Mouse (Mus musculus): ENCODE measurements around the gene Wdr72. TPM values are rescaled to one million over a fixed set of nuclear protein-coding genes. Genes with fewer than 3 reads are reported as not detected.

Gene Wdr72
- total and polyA plus RNA-seq, 2 experiments from 2014 or later: 1.7 to 1.9 TPM

- Histone ChIP-seq H3K9ac (replicated peaks; ENCODE audit: low read depth, low read length) (no peak overlapping the region), H3K4me3 (ENCODE audit: low read depth, low read length) (no peak overlapping the region), H3K9me3 (replicated peaks; ENCODE audit: control insufficient read depth, low read length) (no peaks in the 10 kb centered on the region), H3K4me1 (ENCODE audit: control insufficient read depth, insufficient read depth) (no peaks in the 10 kb centered on the region), H3K36me3 (replicated peaks; ENCODE audit: control insufficient read depth, insufficient read depth, low read length) (no peaks in the 10 kb centered on the region), H3K27me3 (ENCODE audit: control insufficient read depth, insufficient read depth, low read length) (no peaks in the 10 kb centered on the region), H3K4me2 (ENCODE audit: low read depth, low read length) (no peak overlapping the region), H3K27ac (ENCODE audit: low read depth) (no peak overlapping the region)
- WGBS: 51% methylated on average over 6 of the region's 6 CpGs
- no peak for ATAC-seq (ENCODE audit: insufficient read depth, low read depth)
- TF ChIP-seq EP300 (IDR thresholded peaks at IDR 0.05; ENCODE audit: low read depth): no peak
- no peak for TF ChIP-seq CTCF (IDR thresholded peaks at IDR 0.05; ENCODE audit: low read depth)
- no peak for DNase-seq (ENCODE audit: low spot score)
Measured at GRCm38 (mm10) chr9:74228272-74228671, 118.1 kb downstream of the Wdr72 start.

- no peak overlapping the region for H3K9ac ChIP-seq (replicated peaks; ENCODE audit: low read depth, low read length)
- no peaks in the 10 kb centered on the region for H3K27me3 ChIP-seq (ENCODE audit: control insufficient read depth, insufficient read depth, low read length)
- H3K4me2 ChIP-seq (ENCODE audit: low read depth, low read length): no peak overlapping the region
- H3K4me1 ChIP-seq (ENCODE audit: control insufficient read depth, insufficient read depth): no peaks in the 10 kb centered on the region
- DNase-seq (ENCODE audit: low spot score): no peak
- H3K36me3 ChIP-seq (replicated peaks; ENCODE audit: control insufficient read depth, insufficient read depth, low read length): no peaks in the 10 kb centered on the region
- no peak for ATAC-seq (ENCODE audit: insufficient read depth, low read depth)
- H3K4me3 ChIP-seq (ENCODE audit: low read depth, low read length): no peak overlapping the region
- no peak for TF ChIP-seq CTCF (IDR thresholded peaks at IDR 0.05; ENCODE audit: low read depth)
- TF ChIP-seq EP300 (IDR thresholded peaks at IDR 0.05; ENCODE audit: low read depth): no peak
- no peaks in the 10 kb centered on the region for H3K9me3 ChIP-seq (replicated peaks; ENCODE audit: control insufficient read depth, low read length)
- H3K27ac ChIP-seq (ENCODE audit: low read depth): no peak overlapping the region
- WGBS: 63% methylated on average over 5 of the region's 5 CpGs
Measured at GRCm38 (mm10) chr9:74241292-74241691, 131.1 kb downstream of the Wdr72 start.

- peak; percentile 83 for ATAC-seq (ENCODE audit: insufficient read depth, low read depth)
- Histone ChIP-seq H3K27me3 (ENCODE audit: control insufficient read depth, insufficient read depth, low read length) (no peaks in the 10 kb centered on the region), H3K4me2 (ENCODE audit: low read depth, low read length) (peak overlapping the region; percentile 21), H3K9ac (replicated peaks; ENCODE audit: low read depth, low read length) (no peak overlapping the region), H3K4me3 (ENCODE audit: low read depth, low read length) (no peak overlapping the region), H3K4me1 (ENCODE audit: control insufficient read depth, insufficient read depth) (peaks cover 10% of the 10 kb centered on the region), H3K27ac (ENCODE audit: low read depth) (no peak overlapping the region), H3K9me3 (replicated peaks; ENCODE audit: control insufficient read depth, low read length) (no peaks in the 10 kb centered on the region), H3K36me3 (replicated peaks; ENCODE audit: control insufficient read depth, insufficient read depth, low read length) (no peaks in the 10 kb centered on the region)
- WGBS: 48% methylated on average over 4 of the region's 4 CpGs
- DNase-seq (ENCODE audit: low spot score): peak; percentile 25
- TF ChIP-seq CTCF (IDR thresholded peaks at IDR 0.05; ENCODE audit: low read depth): no peak
- no peak for TF ChIP-seq EP300 (IDR thresholded peaks at IDR 0.05; ENCODE audit: low read depth)
Measured at GRCm38 (mm10) chr9:74248084-74248483, 137.9 kb downstream of the Wdr72 start.

GRCm38 (mm10) chr9:74249486-74249885 lies 139.3 kb downstream of the Wdr72 start:
- H3K36me3 ChIP-seq (replicated peaks; ENCODE audit: control insufficient read depth, insufficient read depth, low read length): no peaks in the 10 kb centered on the region
- DNase-seq (ENCODE audit: low spot score) (no peak), ATAC-seq (ENCODE audit: insufficient read depth, low read depth) (no peak)
- 35% methylated on average over 1 of the region's 1 CpGs for WGBS
- H3K4me1 ChIP-seq (ENCODE audit: control insufficient read depth, insufficient read depth): peaks cover 10% of the 10 kb centered on the region
- no peak overlapping the region for H3K4me3 ChIP-seq (ENCODE audit: low read depth, low read length)
- H3K27me3 ChIP-seq (ENCODE audit: control insufficient read depth, insufficient read depth, low read length): no peaks in the 10 kb centered on the region
- H3K9me3 ChIP-seq (replicated peaks; ENCODE audit: control insufficient read depth, low read length): no peaks in the 10 kb centered on the region
- H3K27ac ChIP-seq (ENCODE audit: low read depth): no peak overlapping the region
- no peak overlapping the region for H3K4me2 ChIP-seq (ENCODE audit: low read depth, low read length)
- TF ChIP-seq CTCF (IDR thresholded peaks at IDR 0.05; ENCODE audit: low read depth): no peak
- no peak for TF ChIP-seq EP300 (IDR thresholded peaks at IDR 0.05; ENCODE audit: low read depth)
- no peak overlapping the region for H3K9ac ChIP-seq (replicated peaks; ENCODE audit: low read depth, low read length)

- Histone ChIP-seq H3K36me3 (replicated peaks; ENCODE audit: control insufficient read depth, insufficient read depth, low read length) (no peaks in the 10 kb centered on the region), H3K9me3 (replicated peaks; ENCODE audit: control insufficient read depth, low read length) (no peaks in the 10 kb centered on the region), H3K4me2 (ENCODE audit: low read depth, low read length) (no peak overlapping the region), H3K4me3 (ENCODE audit: low read depth, low read length) (no peak overlapping the region), H3K27me3 (ENCODE audit: control insufficient read depth, insufficient read depth, low read length) (no peaks in the 10 kb centered on the region), H3K9ac (replicated peaks; ENCODE audit: low read depth, low read length) (no peak overlapping the region), H3K27ac (ENCODE audit: low read depth) (no peak overlapping the region), H3K4me1 (ENCODE audit: control insufficient read depth, insufficient read depth) (peaks cover 10% of the 10 kb centered on the region)
- WGBS: 52% methylated on average over 1 of the region's 1 CpGs
- DNase-seq (ENCODE audit: low spot score) (no peak), ATAC-seq (ENCODE audit: insufficient read depth, low read depth) (peak; percentile 52; the same call in 1 of the 2 replicates)
- no peak for TF ChIP-seq CTCF (IDR thresholded peaks at IDR 0.05; ENCODE audit: low read depth)
- TF ChIP-seq EP300 (IDR thresholded peaks at IDR 0.05; ENCODE audit: low read depth): no peak
Measured at GRCm38 (mm10) chr9:74250522-74250921, 140.4 kb downstream of the Wdr72 start.

GRCm38 (mm10) chr9:74258389-74258788 lies 148.2 kb downstream of the Wdr72 start:
- H3K9ac ChIP-seq (replicated peaks; ENCODE audit: low read depth, low read length): no peak overlapping the region
- no peak overlapping the region for H3K27ac ChIP-seq (ENCODE audit: low read depth)
- H3K36me3 ChIP-seq (replicated peaks; ENCODE audit: control insufficient read depth, insufficient read depth, low read length): no peaks in the 10 kb centered on the region
- no peak for DNase-seq (ENCODE audit: low spot score)
- no peaks in the 10 kb centered on the region for H3K4me1 ChIP-seq (ENCODE audit: control insufficient read depth, insufficient read depth)
- no peak overlapping the region for H3K4me3 ChIP-seq (ENCODE audit: low read depth, low read length)
- no peak for TF ChIP-seq CTCF (IDR thresholded peaks at IDR 0.05; ENCODE audit: low read depth)
- no peak for TF ChIP-seq EP300 (IDR thresholded peaks at IDR 0.05; ENCODE audit: low read depth)
- WGBS: 72% methylated on average over 4 of the region's 4 CpGs
- H3K9me3 ChIP-seq (replicated peaks; ENCODE audit: control insufficient read depth, low read length): no peaks in the 10 kb centered on the region
- ATAC-seq (ENCODE audit: insufficient read depth, low read depth): no peak
- H3K27me3 ChIP-seq (ENCODE audit: control insufficient read depth, insufficient read depth, low read length): no peaks in the 10 kb centered on the region
- no peak overlapping the region for H3K4me2 ChIP-seq (ENCODE audit: low read depth, low read length)
